Mouse (Mus musculus) liver, adult 2 months (tissue): Measurements from ENCODE around the gene Wrnip1.

Experiments used
- CTCF ChIP-seq: fragments of 200-500 bp; IDR thresholded peaks from 2 replicates; pipeline ENCODE4 v1.5.1; 2011; ENCODE audit warnings: low read depth, low read length, control low read depth
- POLR2A ChIP-seq: fragments of 200-500 bp; IDR thresholded peaks from 2 replicates; pipeline ENCODE4 v1.6.1; 2011; ENCODE audit warnings: low read length, control low read depth; ENCODE audit not compliant: insufficient read depth; ENCODE audit errors: extremely low read depth

DNA sequence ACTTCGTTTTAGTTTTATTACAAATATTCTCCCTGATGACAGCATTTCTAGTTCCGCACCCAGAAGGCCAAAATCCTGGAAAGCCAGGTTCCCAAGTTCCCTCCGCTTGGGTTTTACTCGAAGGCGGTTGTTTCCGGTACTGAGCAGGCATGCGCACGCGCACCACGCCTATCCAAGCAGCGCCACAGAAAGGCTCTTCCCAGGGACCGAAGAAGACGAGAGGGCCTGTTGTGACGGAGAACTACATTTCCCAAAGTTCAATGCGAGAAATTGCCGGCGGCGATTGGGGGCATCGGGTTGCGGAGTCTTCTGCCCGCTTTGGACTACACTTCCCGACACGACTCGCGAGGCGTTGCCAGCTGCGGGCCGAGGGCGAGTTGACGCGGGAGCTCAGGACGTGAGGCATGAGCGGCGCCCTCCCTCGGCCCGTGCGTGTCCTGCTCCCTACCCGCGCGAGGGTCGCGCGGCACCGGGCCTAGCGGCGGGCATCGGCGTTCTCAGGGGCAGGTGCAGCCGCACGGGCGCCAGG lies at the start of gene Wrnip1:
- TF ChIP-seq CTCF (peak; percentile 27; the same call in 1 of the 2 replicates), POLR2A (0 out of 2 replicates have a peak, but pooled peaks have one; percentile 58)
